Mouse (Mus musculus): ENCODE measurements at regions not wholly inside any gene's neighbourhood (a gene's known extent, or its start where the extent isn't known, plus 50 kb on each side); places are given as distances from the start of the nearest gene placed in this dataset.

DNA sequence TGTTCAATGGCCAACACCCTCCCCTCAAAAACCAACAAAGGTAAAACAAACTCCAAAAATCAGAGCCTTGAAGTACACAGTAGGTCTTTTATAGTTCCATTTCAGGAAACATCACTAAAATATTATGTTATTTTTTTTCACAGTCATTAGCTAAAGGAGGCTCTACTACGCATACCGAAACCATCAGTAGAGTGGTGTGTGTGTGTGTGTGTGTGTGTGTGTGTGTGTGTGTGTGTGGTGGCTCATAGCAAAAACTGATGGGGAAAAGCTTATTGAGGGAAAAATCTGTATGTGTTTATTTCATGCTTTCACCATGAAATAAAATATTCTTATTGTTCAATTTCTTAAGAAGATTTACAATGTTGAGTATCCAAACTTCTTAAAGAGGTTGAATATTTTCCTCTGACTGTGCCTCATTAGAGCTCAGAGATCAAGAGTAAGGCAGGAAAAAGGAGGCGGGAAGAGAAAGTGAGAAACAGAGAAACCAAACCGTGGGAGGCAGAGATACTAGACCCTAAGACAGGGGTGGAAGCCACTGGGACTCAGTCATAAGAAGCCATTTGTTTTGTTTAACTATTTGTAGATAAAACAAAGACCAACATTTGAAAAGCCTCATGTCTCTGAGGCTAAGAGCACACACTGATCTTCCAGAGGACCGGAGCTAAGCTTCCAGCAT is 159.6 kb downstream of the Icos start:
- no peak overlapping the region for H3K27ac ChIP-seq
- H3K4me3 ChIP-seq: no peak overlapping the region
- no peaks in the 10 kb centered on the region for H3K9me3 ChIP-seq
- H3K27me3 ChIP-seq: no peaks in the 10 kb centered on the region
- no peak for ATAC-seq (ENCODE audit: insufficient number of reproducible peaks, insufficient read depth, low FRiP score, low TSS enrichment)
- H3K4me2 ChIP-seq (replicated peaks): no peak overlapping the region
- no peaks in the 10 kb centered on the region for H3K36me3 ChIP-seq
- peaks cover 33% of the 10 kb centered on the region for H3K4me1 ChIP-seq
- 67% methylated on average over 5 of the region's 5 CpGs for WGBS
- no peak overlapping the region for H3K9ac ChIP-seq

DNA sequence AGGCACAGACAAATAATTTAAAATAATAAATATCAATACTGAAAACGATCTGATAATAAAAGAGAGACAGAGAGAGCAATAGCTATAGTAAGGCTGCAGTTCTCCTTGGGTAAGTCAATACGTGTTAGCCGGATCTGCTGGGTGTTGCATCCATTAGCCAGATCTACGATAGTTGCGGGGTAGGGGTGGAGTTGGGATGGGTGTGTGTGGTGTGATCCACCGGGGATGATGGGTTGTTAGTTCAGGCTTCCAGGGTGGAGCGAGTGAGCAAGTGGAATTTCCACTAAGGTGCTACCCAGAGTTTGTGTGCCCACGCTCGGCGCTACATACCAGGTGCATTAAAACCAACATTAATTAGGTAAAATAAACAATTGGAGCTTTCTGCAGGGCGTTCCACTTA is 160.2 kb downstream of the Icos start:
- peaks cover 39% of the 10 kb centered on the region for H3K4me1 ChIP-seq
- no peaks in the 10 kb centered on the region for H3K27me3 ChIP-seq
- H3K9me3 ChIP-seq: no peaks in the 10 kb centered on the region
- WGBS: 69% methylated on average over 11 of the region's 11 CpGs
- no peak overlapping the region for H3K27ac ChIP-seq
- ATAC-seq (ENCODE audit: insufficient number of reproducible peaks, insufficient read depth, low FRiP score, low TSS enrichment): no peak
- H3K36me3 ChIP-seq: no peaks in the 10 kb centered on the region
- H3K4me3 ChIP-seq: no peak overlapping the region
- H3K9ac ChIP-seq: no peak overlapping the region
- no peak overlapping the region for H3K4me2 ChIP-seq (replicated peaks)

DNA sequence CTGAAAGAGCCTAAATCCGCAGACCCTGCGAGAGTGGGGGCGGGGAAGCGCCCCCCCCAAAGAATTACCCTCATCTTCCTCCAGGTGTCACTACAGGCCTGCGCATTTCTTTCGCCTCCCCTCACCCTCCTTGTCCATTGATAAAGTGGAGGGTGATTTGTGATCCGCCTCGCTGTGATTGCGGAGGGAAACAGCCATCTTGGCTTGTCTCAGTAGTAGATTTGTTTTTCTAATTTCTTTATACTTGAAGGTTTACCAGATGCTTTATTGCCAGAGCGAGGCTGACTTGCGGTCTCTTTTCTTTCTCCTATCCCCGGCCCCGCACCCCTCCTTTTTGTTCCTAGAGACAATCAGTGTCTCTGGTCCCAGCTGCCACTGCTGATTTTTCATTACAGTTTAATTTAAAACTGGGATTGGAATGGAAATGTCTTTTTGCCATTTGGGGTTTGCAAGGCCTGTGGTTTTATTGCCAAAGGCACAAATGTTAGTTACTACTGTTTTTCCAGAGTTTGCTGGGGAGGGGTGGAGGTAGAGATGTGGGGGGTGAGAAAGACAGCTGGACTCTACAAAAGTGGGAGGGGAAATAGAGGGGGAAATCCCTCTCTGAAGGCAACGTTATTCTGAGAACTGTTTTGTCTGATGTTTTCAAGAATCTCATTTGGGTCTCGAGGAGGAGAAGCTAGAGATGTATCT is 161.7 kb downstream of the Icos start:
- H3K27ac ChIP-seq: peak overlapping the region; percentile 52
- H3K9me3 ChIP-seq: no peaks in the 10 kb centered on the region
- H3K27me3 ChIP-seq: no peaks in the 10 kb centered on the region
- H3K4me2 ChIP-seq (replicated peaks): peak overlapping the region; percentile 42
- ATAC-seq (ENCODE audit: insufficient number of reproducible peaks, insufficient read depth, low FRiP score, low TSS enrichment): peak; percentile 44; the same call in 1 of the 2 replicates
- no peak overlapping the region for H3K9ac ChIP-seq
- H3K4me1 ChIP-seq: peaks cover 44% of the 10 kb centered on the region
- WGBS: 6% methylated on average over 15 of the region's 15 CpGs
- no peaks in the 10 kb centered on the region for H3K36me3 ChIP-seq
- H3K4me3 ChIP-seq: no peak overlapping the region

DNA sequence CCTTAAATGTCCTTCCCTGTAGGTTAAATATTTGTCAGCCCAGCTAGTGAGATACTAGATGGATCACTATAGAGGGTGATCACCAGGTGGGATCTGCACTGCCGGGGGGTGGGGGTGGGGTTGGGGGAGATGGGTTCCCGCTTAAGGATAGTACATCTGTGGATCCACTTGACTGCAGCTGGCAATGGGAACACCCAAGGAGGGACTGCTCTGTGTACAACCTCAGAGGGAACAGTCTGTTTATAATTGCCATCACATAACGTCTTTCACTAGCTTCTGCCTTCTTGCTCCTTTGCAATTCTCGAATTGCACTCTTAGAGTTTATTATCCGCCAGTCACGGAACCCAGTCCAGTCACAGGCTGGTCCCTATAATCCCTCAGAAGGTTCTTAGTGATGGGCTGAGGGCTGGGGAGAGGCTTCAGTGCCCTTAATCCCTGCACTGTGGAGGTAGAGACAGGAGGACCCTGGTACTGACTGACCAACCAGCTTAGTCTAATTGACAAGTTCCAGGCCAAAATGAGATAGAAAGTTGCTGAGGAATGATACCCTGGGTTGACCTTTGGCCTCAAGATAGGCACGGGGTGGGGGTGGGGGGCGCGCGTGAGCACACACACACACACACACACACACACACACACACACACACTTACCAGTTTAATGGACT is 162.4 kb downstream of the Icos start:
- no peak overlapping the region for H3K4me3 ChIP-seq
- H3K4me2 ChIP-seq (replicated peaks): peak overlapping the region; percentile 42
- H3K27me3 ChIP-seq: no peaks in the 10 kb centered on the region
- peak; percentile 55; the same call in 1 of the 2 replicates for ATAC-seq (ENCODE audit: insufficient number of reproducible peaks, insufficient read depth, low FRiP score, low TSS enrichment)
- H3K36me3 ChIP-seq: no peaks in the 10 kb centered on the region
- no peaks in the 10 kb centered on the region for H3K9me3 ChIP-seq
- no peak overlapping the region for H3K9ac ChIP-seq
- peaks cover 47% of the 10 kb centered on the region for H3K4me1 ChIP-seq
- 0 out of 2 replicates have a peak overlapping the region, but pooled peaks have one; percentile 52 for H3K27ac ChIP-seq
- WGBS: 28% methylated on average over 10 of the region's 10 CpGs

- Histone ChIP-seq H3K9ac (no peak overlapping the region), H3K27ac (peak overlapping the region; percentile 30; the same call in 1 of the 2 replicates), H3K36me3 (no peaks in the 10 kb centered on the region), H3K4me2 (replicated peaks) (no peak overlapping the region), H3K4me3 (no peak overlapping the region), H3K9me3 (no peaks in the 10 kb centered on the region), H3K4me1 (peaks cover 54% of the 10 kb centered on the region), H3K27me3 (no peaks in the 10 kb centered on the region)
- 15% methylated on average over 9 of the region's 9 CpGs for WGBS
- ATAC-seq (ENCODE audit: insufficient number of reproducible peaks, insufficient read depth, low FRiP score, low TSS enrichment): no peak
These were observed 163.3 kb downstream of the Icos start for GRCm38 (mm10) chr1:61140870-61141591.

DNA sequence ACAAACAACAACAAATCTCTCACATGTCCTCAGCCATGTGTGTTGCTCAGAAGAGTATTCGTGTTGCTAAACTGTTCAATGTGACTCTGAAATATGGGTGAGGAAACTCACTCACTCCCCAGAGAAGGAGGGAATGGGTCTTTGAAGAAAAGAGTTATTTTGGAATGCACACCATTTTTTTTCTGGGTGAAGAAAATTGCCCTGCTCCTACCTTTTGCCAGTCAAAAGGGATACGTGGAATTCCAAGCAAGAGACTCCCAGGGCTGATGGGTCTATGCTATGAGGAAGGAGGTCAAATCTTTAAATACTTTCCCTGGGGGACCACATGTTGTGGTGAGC is 163.8 kb downstream of the Icos start:
- ATAC-seq (ENCODE audit: insufficient number of reproducible peaks, insufficient read depth, low FRiP score, low TSS enrichment): no peak
- Histone ChIP-seq H3K4me3 (no peak overlapping the region), H3K4me1 (peaks cover 54% of the 10 kb centered on the region), H3K4me2 (replicated peaks) (0 out of 2 replicates have a peak overlapping the region, but pooled peaks have one; percentile 6), H3K36me3 (no peaks in the 10 kb centered on the region), H3K9me3 (no peaks in the 10 kb centered on the region), H3K27me3 (no peaks in the 10 kb centered on the region), H3K9ac (no peak overlapping the region), H3K27ac (peak overlapping the region; percentile 64)
- 8% methylated on average over 2 of the region's 2 CpGs for WGBS

DNA sequence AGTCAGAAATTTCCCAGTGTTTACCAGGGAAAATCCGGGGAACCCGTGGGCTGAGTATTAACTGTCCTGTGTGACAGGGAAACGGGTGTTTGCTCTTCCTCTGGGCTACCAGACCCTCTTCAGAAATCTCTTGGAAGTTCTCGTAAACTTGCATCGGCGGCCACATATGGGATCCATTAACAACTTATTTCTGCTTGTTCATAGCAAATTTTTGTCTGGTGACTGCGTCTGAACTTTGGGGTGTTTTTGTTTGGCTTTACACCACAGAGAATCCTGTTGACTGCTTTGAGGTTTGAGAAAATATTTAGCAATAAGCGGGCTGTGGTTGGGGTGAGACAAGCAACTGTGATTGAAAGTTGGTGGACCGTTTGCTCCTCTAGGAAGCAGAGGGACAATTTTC is 164.2 kb downstream of the Icos start:
- WGBS: 15% methylated on average over 9 of the region's 9 CpGs
- no peak overlapping the region for H3K4me3 ChIP-seq
- no peaks in the 10 kb centered on the region for H3K9me3 ChIP-seq
- H3K4me2 ChIP-seq (replicated peaks): 0 out of 2 replicates have a peak overlapping the region, but pooled peaks have one; percentile 6
- peak overlapping the region; percentile 64; the same call in 1 of the 2 replicates for H3K27ac ChIP-seq
- H3K36me3 ChIP-seq: no peaks in the 10 kb centered on the region
- H3K27me3 ChIP-seq: no peaks in the 10 kb centered on the region
- H3K9ac ChIP-seq: no peak overlapping the region
- H3K4me1 ChIP-seq: peaks cover 54% of the 10 kb centered on the region
- ATAC-seq (ENCODE audit: insufficient number of reproducible peaks, insufficient read depth, low FRiP score, low TSS enrichment): no peak

- Histone ChIP-seq H3K4me3 (no peak overlapping the region), H3K36me3 (no peaks in the 10 kb centered on the region), H3K4me2 (replicated peaks) (no peak overlapping the region), H3K9ac (no peak overlapping the region), H3K4me1 (peaks cover 54% of the 10 kb centered on the region), H3K9me3 (no peaks in the 10 kb centered on the region), H3K27ac (0 out of 2 replicates have a peak overlapping the region, but pooled peaks have one; percentile 64), H3K27me3 (no peaks in the 10 kb centered on the region)
- 31% methylated on average over 14 of the region's 14 CpGs for WGBS
- ATAC-seq (ENCODE audit: insufficient number of reproducible peaks, insufficient read depth, low FRiP score, low TSS enrichment): no peak
These were observed 165.5 kb downstream of the Icos start for GRCm38 (mm10) chr1:61143030-61143753.

GRCm38 (mm10) chr1:61143754-61144066 is 166.0 kb downstream of the Icos start:
- Histone ChIP-seq H3K27ac (no peak overlapping the region), H3K4me1 (peaks cover 51% of the 10 kb centered on the region), H3K9ac (no peak overlapping the region)

GRCm38 (mm10) chr1:61145013-61145412 is 167.3 kb downstream of the Icos start:
- Histone ChIP-seq H3K36me3 (no peaks in the 10 kb centered on the region), H3K27me3 (no peaks in the 10 kb centered on the region), H3K9me3 (no peaks in the 10 kb centered on the region), H3K27ac (no peak overlapping the region), H3K9ac (no peak overlapping the region), H3K4me2 (replicated peaks) (no peak overlapping the region), H3K4me1 (peaks cover 44% of the 10 kb centered on the region), H3K4me3 (no peak overlapping the region)
- ATAC-seq (ENCODE audit: insufficient number of reproducible peaks, insufficient read depth, low FRiP score, low TSS enrichment): no peak
- 45% methylated on average over 4 of the region's 4 CpGs for WGBS

More at GRCm38 (mm10) chr1:61143754-61144066, 166.0 kb downstream of the Icos start:
- Histone ChIP-seq H3K4me3 (no peak overlapping the region), H3K27me3 (no peaks in the 10 kb centered on the region), H3K36me3 (no peaks in the 10 kb centered on the region), H3K4me2 (replicated peaks) (no peak overlapping the region), H3K9me3 (no peaks in the 10 kb centered on the region)
- 63% methylated on average over 8 of the region's 8 CpGs for WGBS
- no peak for ATAC-seq (ENCODE audit: insufficient number of reproducible peaks, insufficient read depth, low FRiP score, low TSS enrichment)

DNA sequence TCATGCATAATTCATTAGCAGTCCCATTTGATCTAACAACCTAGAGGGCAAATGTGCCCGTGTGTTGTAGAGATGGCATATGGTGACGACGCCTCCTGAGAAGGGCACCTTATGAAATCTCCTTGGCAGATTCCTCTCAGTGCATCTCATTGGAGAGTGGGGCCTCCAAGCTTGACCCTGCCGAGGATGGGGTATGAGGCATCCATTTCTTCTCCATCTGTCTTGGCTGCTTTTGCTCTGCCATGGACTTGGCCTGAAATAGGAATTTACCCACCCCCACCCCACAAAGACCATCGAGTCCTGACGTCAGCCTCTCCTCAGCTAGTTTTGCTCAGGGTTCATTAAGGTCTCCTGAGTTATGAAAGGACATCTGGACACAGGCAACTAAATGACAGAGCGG is 167.8 kb downstream of the Icos start:
- Histone ChIP-seq H3K36me3 (no peaks in the 10 kb centered on the region), H3K27me3 (no peaks in the 10 kb centered on the region), H3K4me1 (peaks cover 39% of the 10 kb centered on the region), H3K9ac (no peak overlapping the region), H3K4me2 (replicated peaks) (no peak overlapping the region), H3K27ac (no peak overlapping the region), H3K9me3 (no peaks in the 10 kb centered on the region), H3K4me3 (no peak overlapping the region)
- WGBS: 42% methylated on average over 7 of the region's 7 CpGs
- ATAC-seq (ENCODE audit: insufficient number of reproducible peaks, insufficient read depth, low FRiP score, low TSS enrichment): no peak

Measured in embryonic facial prominence, embryonic 12.5 days (tissue).